26 mouse cellular contexts compared by ENCODE assay signal in the genomic region with DNA sequence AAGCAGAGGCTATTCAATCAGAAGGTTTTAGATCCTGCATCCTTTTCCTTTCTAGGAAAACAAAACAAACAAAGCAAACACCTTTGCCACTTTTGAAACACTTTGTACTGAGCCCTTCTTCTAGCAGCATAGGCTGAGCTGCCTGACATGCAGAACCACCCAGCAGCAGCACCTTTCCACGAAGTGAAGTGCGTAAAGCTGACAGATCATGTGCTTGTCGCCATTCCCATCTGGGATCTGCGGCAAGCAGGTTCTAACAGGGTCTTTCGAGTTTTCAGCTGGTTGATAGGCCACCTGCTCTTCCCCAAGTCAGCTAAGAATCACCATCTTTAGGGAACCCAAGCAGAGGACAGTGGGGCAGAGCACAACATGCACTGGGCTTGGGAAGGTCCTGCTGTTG. TPM values are rescaled to one million over a fixed set of nuclear protein-coding genes. Genes with fewer than 3 reads are reported as not detected.
DNase-seq lines count a peak whose midpoint lies in the region; ATAC-seq and TF ChIP-seq lines count a peak whose summit lies in the region.
"Had no signal": no experiment of that assay in that cellular context is flagged by ENCODE, and none has a peak within 500 bp of the region (broad histone marks: within the 10 kb centered on the region; RNA-seq: fewer than 3 reads in every experiment).

No protein-coding gene starts in this region.

- intact Hi-C loops in left cerebral cortex, postnatal 14 days (cut with DNase I): no loop called here
- intact Hi-C loops in heart, postnatal 10 days (cut with DNase I): loop anchor here (10.0 kb wide), 1 partner anchor 219 kb away; no protein-coding TSS in a partner anchor

- peaks cover 7% of the 10 kb centered on the region; the same call in 1 of the 2 replicates for H3K36me3 ChIP-seq in kidney, embryonic 16.5 days (ENCODE audit: insufficient read depth, low read length)
- no peaks in the 10 kb centered on the region for H3K36me3 ChIP-seq in ES-E14 (ENCODE audit: control insufficient read depth, insufficient read depth, low read length, poor library complexity, severe bottlenecking)
- H3K36me3 ChIP-seq in stomach, embryonic 14.5 days (ENCODE audit: control insufficient read depth, insufficient read depth, low read length): no peaks in the 10 kb centered on the region
- no peaks in the 10 kb centered on the region for H3K36me3 ChIP-seq in stomach, postnatal 0 days (ENCODE audit: control insufficient read depth, insufficient read depth, low read length)
- H3K36me3 ChIP-seq: embryonic facial prominence, embryonic 10.5 days; heart, embryonic 15.5 days had no signal

- peaks cover 26% of the 10 kb centered on the region for H3K4me1 ChIP-seq in kidney, embryonic 16.5 days (ENCODE audit: insufficient read depth, low read length)
- peaks cover 14 to 32% of the 10 kb centered on the region in 2 experiments for H3K4me1 ChIP-seq in ES-E14 (ENCODE audit: control insufficient read depth in 2 of 2, insufficient read depth in 2 of 2, low read length in 2 of 2, poor library complexity in 1 of 2)
- peaks cover 11% of the 10 kb centered on the region; the same call in 1 of the 2 replicates for H3K4me1 ChIP-seq in stomach, embryonic 14.5 days (ENCODE audit: control insufficient read depth, insufficient read depth, low read length)
- H3K4me1 ChIP-seq in stomach, postnatal 0 days (replicated peaks; ENCODE audit: control insufficient read depth, insufficient read depth): no peaks in the 10 kb centered on the region
- H3K4me1 ChIP-seq: heart, embryonic 15.5 days had no signal

- H3K27me3 ChIP-seq in kidney, embryonic 16.5 days (ENCODE audit: insufficient read depth, low read length): no peaks in the 10 kb centered on the region
- H3K27me3 ChIP-seq in stomach, embryonic 14.5 days (ENCODE audit: control insufficient read depth, insufficient read depth, low read length): no peaks in the 10 kb centered on the region
- H3K27me3 ChIP-seq in stomach, postnatal 0 days (ENCODE audit: control insufficient read depth, insufficient read depth, low read length): no peaks in the 10 kb centered on the region
- H3K27me3 ChIP-seq: embryonic facial prominence, embryonic 13.5 days; forebrain, embryonic 12.5 days; heart, embryonic 15.5 days had no signal

- H3K9me3 ChIP-seq in kidney, embryonic 16.5 days (ENCODE audit: low read length): no peaks in the 10 kb centered on the region
- no peaks in the 10 kb centered on the region for H3K9me3 ChIP-seq in ES-E14 (ENCODE audit: control insufficient read depth, insufficient read depth, low read depth, low read length)
- no peaks in the 10 kb centered on the region for H3K9me3 ChIP-seq in stomach, embryonic 14.5 days (ENCODE audit: control insufficient read depth, low read depth, low read length)
- no peaks in the 10 kb centered on the region for H3K9me3 ChIP-seq in stomach, postnatal 0 days (ENCODE audit: control insufficient read depth, low read length)
- H3K9me3 ChIP-seq: embryonic facial prominence, embryonic 10.5 days; embryonic facial prominence, embryonic 13.5 days; forebrain, embryonic 12.5 days; heart, embryonic 12.5 days; heart, embryonic 15.5 days had no signal

- no peak for TF ChIP-seq CTCF in stomach, postnatal 0 days (IDR thresholded peaks at IDR 0.05; ENCODE audit: low read depth)

- ATAC-seq in kidney, embryonic 16.5 days (ENCODE audit: low FRiP score, low TSS enrichment): no peak
- no peak for ATAC-seq in stomach, embryonic 14.5 days (ENCODE audit: insufficient number of reproducible peaks, insufficient read depth, low FRiP score, low read depth)
- ATAC-seq in stomach, postnatal 0 days (ENCODE audit: low FRiP score, low TSS enrichment): no peak
- ATAC-seq: forebrain, embryonic 16.5 days had no signal

- H3K4me3 ChIP-seq in kidney, embryonic 16.5 days (ENCODE audit: low read length): no peak overlapping the region
- no peak overlapping the region for H3K4me3 ChIP-seq in ES-E14 (ENCODE audit: insufficient read depth in 1 of 2, low read depth in 1 of 2, low read length in 2 of 2, poor library complexity in 1 of 2, severe bottlenecking in 1 of 2)
- H3K4me3 ChIP-seq in stomach, embryonic 14.5 days (ENCODE audit: low read depth, low read length): no peak overlapping the region
- H3K4me3 ChIP-seq in stomach, postnatal 0 days (ENCODE audit: low read depth, low read length): no peak overlapping the region
- H3K4me3 ChIP-seq: embryonic facial prominence, embryonic 10.5 days; embryonic facial prominence, embryonic 13.5 days; erythroblast, embryonic 14.5 days; forebrain, embryonic 12.5 days; heart, embryonic 12.5 days; heart, embryonic 15.5 days had no signal

- no peak for TF ChIP-seq EP300 in stomach, postnatal 0 days (optimal IDR thresholded peaks at IDR 0.05)

- no peak overlapping the region for H3K27ac ChIP-seq in kidney, embryonic 16.5 days (ENCODE audit: low read length)
- 0 out of 2 replicates have a peak overlapping the region, but pooled peaks have one; percentile 2 for H3K27ac ChIP-seq in ES-E14 (ENCODE audit: insufficient read depth, low read depth, low read length, poor library complexity, severe bottlenecking)
- H3K27ac ChIP-seq in stomach, embryonic 14.5 days (ENCODE audit: low read length): peak overlapping the region; percentile 33; the same call in 1 of the 2 replicates
- peak overlapping the region; percentile 35 for H3K27ac ChIP-seq in stomach, postnatal 0 days (replicated peaks)
- H3K27ac ChIP-seq: embryonic facial prominence, embryonic 10.5 days; embryonic facial prominence, embryonic 13.5 days; forebrain, embryonic 12.5 days; heart, embryonic 15.5 days; hindbrain, embryonic 14.5 days had no signal

- H3K4me2 ChIP-seq in kidney, embryonic 16.5 days (replicated peaks; ENCODE audit: low read depth, low read length): no peak overlapping the region
- no peak overlapping the region for H3K4me2 ChIP-seq in stomach, embryonic 14.5 days (replicated peaks; ENCODE audit: low read depth, low read length)
- no peak overlapping the region for H3K4me2 ChIP-seq in stomach, postnatal 0 days (replicated peaks; ENCODE audit: low read depth)
- H3K4me2 ChIP-seq: embryonic facial prominence, embryonic 13.5 days; forebrain, embryonic 12.5 days; heart, embryonic 12.5 days; heart, embryonic 15.5 days; hindbrain, embryonic 14.5 days had no signal

- DNase-seq in kidney, postnatal 4 days: no peak
- DNase-seq in ES-E14 (ENCODE audit: low read depth, low spot score): no peak
- no peak for DNase-seq in stomach, postnatal 0 days (ENCODE audit: low spot score)
- no peak for DNase-seq in left cerebral cortex, postnatal 14 days (ENCODE audit: low spot score in 2 of 2)
- no peak for DNase-seq in heart, postnatal 10 days
- DNase-seq: adrenal gland, adult 2 months; adrenal gland, postnatal 14 days; B cell, adult 2 months; cerebellum, adult 11 months; cerebellum, adult 2 months; cerebellum, adult 9-11 months; cerebellum, postnatal 25 days; gastrocnemius, postnatal 25 days; heart, adult 18-20 months; heart, postnatal 14 days; heart, postnatal 4 days had no signal

- H3K9ac ChIP-seq in kidney, embryonic 16.5 days (replicated peaks; ENCODE audit: low read length): 0 out of 2 replicates have a peak overlapping the region, but pooled peaks have one; percentile 17
- no peak overlapping the region for H3K9ac ChIP-seq in ES-E14 (ENCODE audit: insufficient read depth, low read depth, low read length, poor library complexity, severe bottlenecking)
- no peak overlapping the region for H3K9ac ChIP-seq in stomach, embryonic 14.5 days (replicated peaks; ENCODE audit: low read depth, low read length)
- no peak overlapping the region for H3K9ac ChIP-seq in stomach, postnatal 0 days (ENCODE audit: low read length)
- H3K9ac ChIP-seq: embryonic facial prominence, embryonic 13.5 days; forebrain, embryonic 12.5 days; heart, embryonic 12.5 days; heart, embryonic 15.5 days; hindbrain, embryonic 14.5 days had no signal

- in situ Hi-C loops in ES-E14 (cut with MboI; ENCODE audit: low sequenced_read_pairs in 2 of 2, unreplicated experiment in 2 of 2): no loop called here

- 45% methylated on average over 5 of the region's 5 CpGs for WGBS in kidney, embryonic 16.5 days
- 50% methylated on average over 5 of the region's 5 CpGs for WGBS in stomach, embryonic 14.5 days
- WGBS in stomach, postnatal 0 days: 36% methylated on average over 5 of the region's 5 CpGs

TF ChIP-seq in ES-E14, 5 proteins besides CTCF, POLR2A, EP300 and RAD21:
- TF ChIP-seq MAFK (IDR thresholded peaks at IDR 0.05; ENCODE audit: insufficient read depth, low read depth, low read length) (no peak), ZC3H11A (IDR thresholded peaks at IDR 0.05; ENCODE audit: borderline replicate concordance, low read depth, low read length) (no peak)
TF ChIP-seq in ES-E14: peak in this region for 0.

RNA-seq across cellular contexts. Expression of gene Ubac1, which starts 34.7 kb away (rescaled TPM):
- polyA plus RNA-seq in kidney, embryonic 16.5 days (2015; fragmentation: Nextera tagmentation; extraction: Ambion mirVana): 83.6 and 88.5 TPM in 2 replicates
- total RNA-seq in ES-E14 (2012; rRNA removed): 88.4 and 93.3 TPM in 2 replicates
- 82.8 and 86.4 TPM in 2 replicates for polyA plus RNA-seq in stomach, embryonic 14.5 days (2014; fragmentation: Nextera tagmentation; extraction: Ambion mirVana)
- polyA plus RNA-seq in stomach, postnatal 0 days (2015; fragmentation: Nextera tagmentation; extraction: Ambion mirVana): 47.7 and 49.1 TPM in 2 replicates
- total RNA-seq in left cerebral cortex, postnatal 14 days (2021): 10 to 100 TPM; 80.3 to 86.7 TPM
- total RNA-seq in heart, postnatal 10 days (2021): 10 to 100 TPM; 71.6 to 76.9 TPM
